Mouse (Mus musculus) liver, postnatal 0 days (tissue): ENCODE measurements at regions not wholly inside any gene's neighbourhood (a gene's known extent, or its start where the extent isn't known, plus 50 kb on each side); places are given as distances from the start of the nearest gene placed in this dataset.

ENCODE experiments used
- CTCF ChIP-seq: sonication (generic); IDR thresholded peaks from 2 replicates; pipeline ENCODE4 v1.5.1; 2016; ENCODE audit warnings: antibody characterized with exemption, low read depth
- EP300 ChIP-seq: IDR thresholded peaks from 2 replicates; pipeline ENCODE4 v1.6.1; 2016; ENCODE audit warnings: antibody characterized with exemption, low read depth, mild to moderate bottlenecking

- no peak for TF ChIP-seq EP300
- no peak for TF ChIP-seq CTCF
Measured at GRCm38 (mm10) chr9:52366046-52366445, 197.7 kb upstream of the Zc3h12c start.
